Mouse (Mus musculus) liver, embryonic 12.5 days (tissue): ENCODE measurements around the gene Smim10l2a. TPM values are rescaled to one million over a fixed set of nuclear protein-coding genes. Genes with fewer than 3 reads are reported as not detected.
"Not testable (repeated sequence)": the region's sequence is repeated elsewhere in the genome, so short reads cannot be mapped to it uniquely, and the experiment has no call there.

ENCODE experiments used
- ATAC-seq: fragments of 200-750 bp; cut with Nextera tagmentation; 2 replicates; pipeline ENCODE4 v1.8.0; 2017; ENCODE audit warnings: moderate number of reproducible peaks, mild to moderate bottlenecking, moderate library complexity
- H3K27ac ChIP-seq: fragments of 300-500 bp; sonication (generic); 2 replicates; pipeline ENCODE4 v1.5.1; 2016; ENCODE audit warnings: mild to moderate bottlenecking
- H3K27me3 ChIP-seq: fragments of 300-500 bp; sonication (generic); replicated peaks from 2 replicates; pipeline ENCODE4 v1.6.1; 2016; ENCODE audit warnings: mild to moderate bottlenecking, moderate library complexity
- H3K36me3 ChIP-seq: fragments of 300-500 bp; sonication (generic); 2 replicates; pipeline ENCODE4 v1.6.1; 2016; ENCODE audit warnings: mild to moderate bottlenecking, moderate library complexity
- H3K4me1 ChIP-seq: fragments of 300-500 bp; sonication (generic); 2 replicates; pipeline ENCODE4 v1.6.1; 2016
- H3K4me2 ChIP-seq: fragments of 300-500 bp; sonication (generic); 2 replicates; pipeline ENCODE4 v1.6.1; 2016; ENCODE audit warnings: mild to moderate bottlenecking, moderate library complexity
- H3K4me3 ChIP-seq: fragments of 300-500 bp; sonication (generic); 2 replicates; pipeline ENCODE4 v1.5.1; 2016; ENCODE audit warnings: mild to moderate bottlenecking, moderate library complexity
- H3K9ac ChIP-seq: fragments of 300-500 bp; sonication (generic); 2 replicates; pipeline ENCODE4 v1.6.1; 2016; ENCODE audit warnings: mild to moderate bottlenecking, moderate library complexity
- H3K9me3 ChIP-seq: fragments of 300-500 bp; sonication (generic); replicated peaks from 2 replicates; pipeline ENCODE4 v1.6.1; 2016; ENCODE audit warnings: mild to moderate bottlenecking, moderate library complexity
- WGBS: fragments of 180-500 bp; shearing (Covaris S2); methylation state at CpG from one replicate; pipeline ENCODE4 v1.1.7; 2016; ENCODE audit not compliant: insufficient replicate concordance; 5-methylcytosine and 5-hydroxymethylcytosine counted together
- polyA plus RNA-seq: library from polyadenylated mRNA; unstranded; fragments of >200 nt; fragmentation: Nextera tagmentation; extraction: Ambion mirVana; gene quantifications from 2 replicates; pipeline ENCODE4 v1.2.1, GENCODE M21; 2016

Smim10l2a gene
- 0.83 and 1.0 TPM in 2 replicates for polyA plus RNA-seq

- H3K27ac ChIP-seq, H3K4me1 ChIP-seq, H3K36me3 ChIP-seq, H3K9ac ChIP-seq, H3K9me3 ChIP-seq: not testable (repeated sequence)
- peak; percentile 83 for ATAC-seq
- peak within 1 kb of the TSS; percentile 66 for H3K4me2 ChIP-seq
- 6% methylated on average over 45 of the region's 56 CpGs for WGBS
- peaks cover 17% of the 10 kb centered on the region for H3K27me3 ChIP-seq
- peak within 1 kb of the TSS; percentile 52 for H3K4me3 ChIP-seq
These were observed at the start of gene Smim10l2a for GRCm38 (mm10) chrX:56374431-56375128. Gene Smim10l2a, plus strand, starts transcription at chrX:56374586.

- no peak overlapping the region for H3K27ac ChIP-seq
- no peaks in the 10 kb centered on the region for H3K9me3 ChIP-seq
- H3K9ac ChIP-seq, result no peak overlapping the region
- no peaks in the 10 kb centered on the region for H3K27me3 ChIP-seq
- H3K36me3 ChIP-seq, result no peaks in the 10 kb centered on the region
- H3K4me2 ChIP-seq, result no peak overlapping the region
- no peaks in the 10 kb centered on the region for H3K4me1 ChIP-seq
- 57% methylated on average over 3 of the region's 3 CpGs for WGBS
- no peak for ATAC-seq
- no peak overlapping the region for H3K4me3 ChIP-seq
These were observed 42.3 kb upstream of the Smim10l2a start for GRCm38 (mm10) chrX:56332046-56332445.

DNA sequence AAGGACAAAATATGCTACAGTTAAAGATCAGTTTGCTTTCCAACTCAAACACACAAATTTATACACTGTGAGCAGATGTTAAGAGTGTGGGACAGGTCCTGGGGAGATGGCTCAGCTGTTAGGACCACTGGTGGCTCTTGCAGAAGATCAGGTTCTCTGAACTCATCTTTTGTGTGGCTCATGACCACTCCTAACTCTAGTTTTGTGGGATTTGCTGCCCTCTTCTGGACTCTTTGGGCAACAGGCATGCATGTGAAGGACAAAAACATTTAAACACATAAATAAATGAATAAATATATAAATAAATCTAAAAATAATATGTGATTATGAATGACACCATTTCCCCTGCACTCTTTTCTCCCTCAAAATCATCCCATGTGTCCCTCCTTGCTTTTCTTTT is 34.1 kb upstream of the Smim10l2a start:
- Histone ChIP-seq H3K4me3 (no peak overlapping the region), H3K4me2 (no peak overlapping the region), H3K9ac (no peak overlapping the region), H3K27ac (no peak overlapping the region), H3K4me1 (no peaks in the 10 kb centered on the region), H3K36me3 (no peaks in the 10 kb centered on the region), H3K27me3 (no peaks in the 10 kb centered on the region), H3K9me3 (no peaks in the 10 kb centered on the region)
- ATAC-seq, result no peak

GRCm38 (mm10) chrX:56342921-56343320 is 31.5 kb upstream of the Smim10l2a start:
- 75% methylated on average over 3 of the region's 3 CpGs for WGBS
- H3K36me3 ChIP-seq, result no peaks in the 10 kb centered on the region

GRCm38 (mm10) chrX:56346176-56346931 is 28.0 kb upstream of the Smim10l2a start, which contains the start of gene Zfp449:
Gene Zfp449, plus strand, starts transcription at chrX:56346400.
- Histone ChIP-seq H3K4me1 (no peaks in the 10 kb centered on the region), H3K9me3 (no peaks in the 10 kb centered on the region), H3K27ac (no peak within 1 kb of the TSS), H3K4me3 (peak within 1 kb of the TSS; percentile 62), H3K9ac (peak within 1 kb of the TSS; percentile 67), H3K27me3 (no peaks in the 10 kb centered on the region), H3K36me3 (no peaks in the 10 kb centered on the region), H3K4me2 (peak within 1 kb of the TSS; percentile 73)
- 11% methylated on average over 39 of the region's 39 CpGs for WGBS
- peak; percentile 95 for ATAC-seq

More at GRCm38 (mm10) chrX:56342921-56343320, 31.5 kb upstream of the Smim10l2a start:
- Histone ChIP-seq H3K4me1 (no peaks in the 10 kb centered on the region), H3K9me3 (no peaks in the 10 kb centered on the region), H3K27me3 (no peaks in the 10 kb centered on the region), H3K9ac (no peak overlapping the region), H3K4me2 (no peak overlapping the region), H3K27ac (no peak overlapping the region), H3K4me3 (no peak overlapping the region)
- no peak for ATAC-seq

DNA sequence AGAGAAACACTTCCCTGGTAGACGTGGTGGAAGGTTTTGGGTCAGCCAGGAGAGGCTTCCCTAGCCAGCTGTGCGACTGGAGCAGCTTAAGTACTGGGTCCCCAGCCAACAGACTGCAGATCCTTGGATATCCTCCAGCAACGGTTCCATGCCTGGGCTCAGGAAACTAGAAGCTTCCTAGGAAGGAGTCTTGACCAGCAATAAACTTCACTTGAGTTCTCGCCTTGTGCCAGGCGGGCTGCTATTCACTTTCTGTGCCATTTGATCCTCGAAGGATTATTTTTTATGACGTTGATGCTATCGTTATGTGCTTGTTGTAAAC is 27.5 kb upstream of the Smim10l2a start:
- Histone ChIP-seq H3K27ac (no peak overlapping the region), H3K27me3 (no peaks in the 10 kb centered on the region), H3K4me2 (peak overlapping the region; percentile 73), H3K9ac (peak overlapping the region; percentile 67), H3K36me3 (no peaks in the 10 kb centered on the region), H3K9me3 (no peaks in the 10 kb centered on the region), H3K4me1 (no peaks in the 10 kb centered on the region), H3K4me3 (peak overlapping the region; percentile 62)
- ATAC-seq, result no peak
- WGBS, result 55% methylated on average over 8 of the region's 8 CpGs

- no peak for ATAC-seq
- 42% methylated on average over 2 of the region's 2 CpGs for WGBS
- no peak overlapping the region for H3K4me3 ChIP-seq
- no peak overlapping the region for H3K4me2 ChIP-seq
- no peak overlapping the region for H3K27ac ChIP-seq
- no peak overlapping the region for H3K9ac ChIP-seq
- no peaks in the 10 kb centered on the region for H3K36me3 ChIP-seq
- 0 out of 2 replicates have a peak, but pooled peaks cover under 1% of the 10 kb centered on the region for H3K27me3 ChIP-seq
- H3K9me3 ChIP-seq, result no peaks in the 10 kb centered on the region
- no peaks in the 10 kb centered on the region for H3K4me1 ChIP-seq
These were observed 6.5 kb downstream of the Smim10l2a start for GRCm38 (mm10) chrX:56380852-56381251.

- ATAC-seq, result no peak
- Histone ChIP-seq H3K9ac (no peak overlapping the region), H3K4me2 (no peak overlapping the region), H3K27me3 (no peaks in the 10 kb centered on the region), H3K4me3 (no peak overlapping the region), H3K9me3 (no peaks in the 10 kb centered on the region), H3K4me1 (no peaks in the 10 kb centered on the region), H3K36me3 (no peaks in the 10 kb centered on the region), H3K27ac (no peak overlapping the region)
- WGBS, result 78% methylated on average over 2 of the region's 2 CpGs
These were observed 9.8 kb downstream of the Smim10l2a start for GRCm38 (mm10) chrX:56384142-56384541.

DNA sequence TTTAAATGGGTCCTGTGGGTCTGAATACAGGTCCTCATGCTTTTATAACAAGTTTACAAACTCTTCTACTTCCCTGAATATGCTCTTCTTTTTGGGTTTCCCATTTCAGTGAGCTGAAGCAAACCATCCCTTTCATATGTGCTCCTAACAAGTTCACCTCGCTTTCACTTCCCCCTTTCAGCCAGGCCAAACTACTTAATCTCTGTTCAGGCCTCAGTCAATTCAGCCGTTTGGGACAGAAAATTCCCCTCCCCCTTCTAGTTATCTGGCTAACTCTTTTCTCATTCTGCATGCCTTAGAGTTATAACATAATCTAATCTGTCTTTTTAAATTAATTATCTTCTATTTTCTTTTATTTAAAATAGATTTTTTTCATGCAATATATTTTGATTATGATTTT is 30.3 kb downstream of the Smim10l2a start:
- no peaks in the 10 kb centered on the region for H3K4me1 ChIP-seq
- ATAC-seq, result no peak
- H3K9ac ChIP-seq, result no peak overlapping the region
- no peak overlapping the region for H3K4me2 ChIP-seq
- H3K27ac ChIP-seq, result no peak overlapping the region
- H3K27me3 ChIP-seq, result no peaks in the 10 kb centered on the region
- 23% methylated on average over 2 of the region's 2 CpGs for WGBS
- H3K4me3 ChIP-seq, result no peak overlapping the region
- no peaks in the 10 kb centered on the region for H3K36me3 ChIP-seq
- no peaks in the 10 kb centered on the region for H3K9me3 ChIP-seq

GRCm38 (mm10) chrX:56405482-56405881 is 31.1 kb downstream of the Smim10l2a start:
- Histone ChIP-seq H3K4me1 (no peaks in the 10 kb centered on the region), H3K9me3 (no peaks in the 10 kb centered on the region), H3K4me2 (no peak overlapping the region), H3K27ac (no peak overlapping the region), H3K36me3 (no peaks in the 10 kb centered on the region), H3K9ac (no peak overlapping the region), H3K4me3 (no peak overlapping the region), H3K27me3 (no peaks in the 10 kb centered on the region)
- WGBS, result 29% methylated on average over 1 of the region's 1 CpGs
- ATAC-seq, result no peak

GRCm38 (mm10) chrX:56406128-56406527 is 31.7 kb downstream of the Smim10l2a start:
- no peaks in the 10 kb centered on the region for H3K36me3 ChIP-seq
- 28% methylated on average over 5 of the region's 5 CpGs for WGBS
- H3K27ac ChIP-seq, result no peak overlapping the region
- H3K4me1 ChIP-seq, result no peaks in the 10 kb centered on the region
- ATAC-seq, result no peak
- no peak overlapping the region for H3K4me2 ChIP-seq
- no peak overlapping the region for H3K4me3 ChIP-seq
- no peaks in the 10 kb centered on the region for H3K27me3 ChIP-seq
- H3K9me3 ChIP-seq, result no peaks in the 10 kb centered on the region
- H3K9ac ChIP-seq, result no peak overlapping the region

- Histone ChIP-seq H3K4me2 (no peak overlapping the region), H3K27me3 (no peaks in the 10 kb centered on the region), H3K36me3 (no peaks in the 10 kb centered on the region), H3K27ac (no peak overlapping the region), H3K4me1 (no peaks in the 10 kb centered on the region), H3K9me3 (no peaks in the 10 kb centered on the region), H3K4me3 (no peak overlapping the region), H3K9ac (no peak overlapping the region)
- WGBS, result 38% methylated on average over 3 of the region's 3 CpGs
- no peak for ATAC-seq
These were observed 41.9 kb downstream of the Smim10l2a start for GRCm38 (mm10) chrX:56416277-56416676.
